Mouse (Mus musculus) ES-E14 (cell line): ENCODE measurements at regions not wholly inside any gene's neighbourhood (a gene's known extent, or its start where the extent isn't known, plus 50 kb on each side); places are given as distances from the start of the nearest gene placed in this dataset.

Source experiments
- CHD2 ChIP-seq: IDR thresholded peaks from 2 replicates; pipeline ENCODE4 v1.6.1; 2014; ENCODE audit warnings: mild to moderate bottlenecking, low read depth, low read length, inconsistent platforms
- HCFC1 ChIP-seq: IDR thresholded peaks from 2 replicates; pipeline ENCODE4 v1.6.1; 2012; ENCODE audit warnings: low read length, inconsistent platforms, borderline replicate concordance; ENCODE audit not compliant: insufficient read depth
- MAFK ChIP-seq: IDR thresholded peaks from 2 replicates; pipeline ENCODE4 v1.6.1; 2014; ENCODE audit warnings: mild to moderate bottlenecking, low read depth, low read length, inconsistent platforms; ENCODE audit not compliant: insufficient read depth
- ZC3H11A ChIP-seq: IDR thresholded peaks from 2 replicates; pipeline ENCODE4 v1.6.1; 2012; ENCODE audit warnings: low read depth, mild to moderate bottlenecking, inconsistent platforms, low read length, borderline replicate concordance

GRCm38 (mm10) chr3:16853992-16854391, 847.8 kb upstream of the Gm5150 start:
- no peak for TF ChIP-seq CHD2
- no peak for TF ChIP-seq MAFK
- no peak for TF ChIP-seq ZC3H11A
- TF ChIP-seq HCFC1: no peak
